In the genomic region with DNA sequence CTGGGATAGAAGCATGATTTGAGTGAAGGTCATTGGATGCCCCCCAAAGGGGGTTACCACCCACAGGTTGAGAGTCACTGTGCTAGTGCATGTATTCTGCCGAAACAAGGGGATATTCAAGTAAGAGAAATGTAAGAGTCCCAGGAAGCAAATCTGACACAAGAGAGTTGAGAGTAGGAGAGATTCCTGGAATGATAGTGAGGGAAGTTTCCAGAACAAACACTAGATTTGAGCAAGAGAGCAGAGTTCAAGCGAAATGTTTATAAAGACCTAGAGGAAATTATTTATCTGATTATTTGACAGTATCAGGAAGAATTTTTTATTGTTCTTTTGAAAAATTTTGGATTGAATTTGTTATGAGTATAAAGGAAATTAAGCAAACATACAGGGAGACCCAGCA, we compare ENCODE assay signal across 26 mouse cellular contexts.
"Had no signal": no experiment of that assay in that cellular context is flagged by ENCODE, and none has a peak within 500 bp of the region (broad histone marks: within the 10 kb centered on the region; RNA-seq: fewer than 3 reads in every experiment).

No protein-coding gene starts in this region.

- DNase-seq: cerebellum, adult 18-20 months; cerebellum, adult 2 months; cerebellum, adult 8-10 months; cerebellum, adult 9-10 months; cerebellum, adult 9-11 months; cerebellum, postnatal 14 days; cerebellum, postnatal 25 days; cerebellum, postnatal 36 days; embryo, embryonic 11 days; forebrain, postnatal 0 days; gastrocnemius, adult 2 months; gastrocnemius, postnatal 10 days; gastrocnemius, postnatal 14 days; gastrocnemius, postnatal 25 days; gastrocnemius, postnatal 36 days had no signal

- H3K4me2 ChIP-seq: embryonic facial prominence, embryonic 12.5 days; embryonic facial prominence, embryonic 13.5 days; embryonic facial prominence, embryonic 15.5 days; forebrain, embryonic 12.5 days; forebrain, embryonic 13.5 days; forebrain, embryonic 15.5 days had no signal

- H3K9ac ChIP-seq: embryonic facial prominence, embryonic 12.5 days; embryonic facial prominence, embryonic 13.5 days; embryonic facial prominence, embryonic 15.5 days; forebrain, embryonic 12.5 days; forebrain, embryonic 13.5 days; forebrain, embryonic 15.5 days; forebrain, postnatal 0 days had no signal

- H3K36me3 ChIP-seq: embryonic facial prominence, embryonic 10.5 days; embryonic facial prominence, embryonic 12.5 days; embryonic facial prominence, embryonic 13.5 days; embryonic facial prominence, embryonic 15.5 days; forebrain, embryonic 10.5 days; forebrain, embryonic 12.5 days; forebrain, embryonic 15.5 days had no signal

- H3K4me1 ChIP-seq: embryonic facial prominence, embryonic 10.5 days; embryonic facial prominence, embryonic 12.5 days; embryonic facial prominence, embryonic 13.5 days; embryonic facial prominence, embryonic 15.5 days; forebrain, embryonic 10.5 days; forebrain, embryonic 12.5 days; forebrain, embryonic 13.5 days; forebrain, embryonic 15.5 days had no signal

- H3K27ac ChIP-seq: embryonic facial prominence, embryonic 10.5 days; embryonic facial prominence, embryonic 12.5 days; embryonic facial prominence, embryonic 13.5 days; embryonic facial prominence, embryonic 15.5 days; forebrain, embryonic 10.5 days; forebrain, embryonic 12.5 days; forebrain, embryonic 13.5 days; forebrain, embryonic 15.5 days; gastrocnemius, adult 2 months had no signal

- H3K9me3 ChIP-seq: embryonic facial prominence, embryonic 10.5 days; embryonic facial prominence, embryonic 12.5 days; embryonic facial prominence, embryonic 13.5 days; embryonic facial prominence, embryonic 15.5 days; forebrain, embryonic 10.5 days; forebrain, embryonic 12.5 days; forebrain, embryonic 13.5 days; forebrain, embryonic 15.5 days had no signal

- H3K27me3 ChIP-seq: embryonic facial prominence, embryonic 12.5 days; embryonic facial prominence, embryonic 13.5 days; embryonic facial prominence, embryonic 15.5 days; forebrain, embryonic 12.5 days; forebrain, embryonic 13.5 days; forebrain, embryonic 15.5 days had no signal

- ATAC-seq: forebrain, embryonic 13.5 days; forebrain, embryonic 14.5 days; forebrain, embryonic 15.5 days; forebrain, embryonic 16.5 days; forebrain, postnatal 0 days had no signal

- H3K4me3 ChIP-seq: embryonic facial prominence, embryonic 10.5 days; embryonic facial prominence, embryonic 12.5 days; embryonic facial prominence, embryonic 13.5 days; embryonic facial prominence, embryonic 15.5 days; erythroblast, embryonic 14.5 days; forebrain, embryonic 10.5 days; forebrain, embryonic 12.5 days; forebrain, embryonic 13.5 days; forebrain, embryonic 15.5 days; gastrocnemius, adult 2 months had no signal
